Mouse (Mus musculus): ENCODE measurements around the gene Necab2.

DNA sequence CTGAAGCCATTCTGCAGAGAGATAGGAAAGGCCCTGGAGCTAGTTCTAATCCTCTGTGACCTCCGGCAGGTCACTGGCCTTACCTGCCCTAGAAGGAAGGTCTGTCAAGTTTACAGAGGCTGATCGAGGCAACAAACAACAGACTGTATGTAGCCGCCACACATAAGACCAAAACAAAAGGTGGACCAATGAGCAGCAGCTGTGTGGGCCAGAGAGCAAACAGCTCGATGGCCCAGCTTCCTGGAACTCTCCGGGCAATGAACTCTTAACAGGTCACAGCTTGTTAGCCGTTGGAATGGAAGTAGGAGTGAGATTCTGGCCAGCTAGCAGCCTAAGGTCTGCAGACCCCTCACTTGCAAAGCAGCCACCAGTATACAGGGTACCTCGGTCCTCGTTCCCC, 16.3 kb upstream of the Necab2 start:
- TF ChIP-seq POLR2A (IDR thresholded peaks at IDR 0.05; ENCODE audit: low read depth, low read length) (no peak), CTCF (IDR thresholded peaks at IDR 0.05; ENCODE audit: extremely low read depth, insufficient read length, insufficient replicate concordance, low read depth, low read length) (no peak)

Measured in small intestine, adult 2 months (tissue).